Mouse (Mus musculus): ENCODE measurements around the gene Gosr1. TPM values are rescaled to one million over a fixed set of nuclear protein-coding genes. Genes with fewer than 3 reads are reported as not detected.
"Not testable (repeated sequence)": the region's sequence is repeated elsewhere in the genome, so short reads cannot be mapped to it uniquely, and the experiment has no call there.

Gene Gosr1
- 0.11 and 0.34 TPM in 2 replicates for polyA plus RNA-seq (2012)

GRCm38 (mm10) chr11:76763053-76763740 is at the start of gene Gosr1:
Gene Gosr1, minus strand, starts transcription at chr11:76763579.
- Histone ChIP-seq H3K4me1 (ENCODE audit: control insufficient read depth) (peaks cover 18% of the 10 kb centered on the region), H3K27me3 (ENCODE audit: control insufficient read depth) (peaks cover 3% of the 10 kb centered on the region; the same call in 1 of the 2 replicates), H3K36me3 (ENCODE audit: control insufficient read depth) (peaks cover 21% of the 10 kb centered on the region), H3K4me3 (replicated peaks) (peak within 1 kb of the TSS; percentile 74), H3K9me3 (ENCODE audit: control insufficient read depth, low read length) (no peaks in the 10 kb centered on the region)
- TF ChIP-seq TAL1 (IDR thresholded peaks at IDR 0.05; ENCODE audit: low read length) (no peak), GATA1 (IDR thresholded peaks at IDR 0.05; ENCODE audit: low read length) (no peak)

GRCm38 (mm10) chr11:76810706-76811495 is 47.5 kb upstream of the Gosr1 start:
- Histone ChIP-seq H3K4me3 (replicated peaks) (no peak overlapping the region), H3K36me3 (ENCODE audit: control insufficient read depth) (peaks cover 91% of the 10 kb centered on the region), H3K27me3 (ENCODE audit: control insufficient read depth) (no peaks in the 10 kb centered on the region), H3K9me3 (ENCODE audit: control insufficient read depth, low read length) (no peaks in the 10 kb centered on the region), H3K4me1 (ENCODE audit: control insufficient read depth) (peaks cover 4% of the 10 kb centered on the region; the same call in 1 of the 2 replicates)
- TF ChIP-seq TAL1 (IDR thresholded peaks at IDR 0.05; ENCODE audit: low read length) = no peak
- no peak for TF ChIP-seq GATA1 (IDR thresholded peaks at IDR 0.05; ENCODE audit: low read length)

- Histone ChIP-seq H3K9me3 (ENCODE audit: control insufficient read depth, low read length) (no peaks in the 10 kb centered on the region), H3K4me3 (replicated peaks) (no peak overlapping the region), H3K36me3 (ENCODE audit: control insufficient read depth) (peaks cover 94% of the 10 kb centered on the region), H3K4me1 (ENCODE audit: control insufficient read depth) (no peaks in the 10 kb centered on the region), H3K27me3 (ENCODE audit: control insufficient read depth) (no peaks in the 10 kb centered on the region)
- TF ChIP-seq GATA1 (IDR thresholded peaks at IDR 0.05; ENCODE audit: low read length) (no peak), TAL1 (IDR thresholded peaks at IDR 0.05; ENCODE audit: low read length) (no peak)
Measured at GRCm38 (mm10) chr11:76809450-76809849, 46.1 kb upstream of the Gosr1 start.

- H3K4me3 ChIP-seq (replicated peaks) = no peak overlapping the region
- H3K36me3 ChIP-seq (ENCODE audit: control insufficient read depth) = peaks cover 94% of the 10 kb centered on the region
- TF ChIP-seq TAL1 (IDR thresholded peaks at IDR 0.05; ENCODE audit: low read length) (no peak), GATA1 (IDR thresholded peaks at IDR 0.05; ENCODE audit: low read length) (no peak)
- no peaks in the 10 kb centered on the region for H3K27me3 ChIP-seq (ENCODE audit: control insufficient read depth)
- H3K4me1 ChIP-seq (ENCODE audit: control insufficient read depth) = no peaks in the 10 kb centered on the region
- no peaks in the 10 kb centered on the region for H3K9me3 ChIP-seq (ENCODE audit: control insufficient read depth, low read length)
Measured at GRCm38 (mm10) chr11:76808550-76808949, 45.2 kb upstream of the Gosr1 start.

GRCm38 (mm10) chr11:76807007-76807679 is 43.8 kb upstream of the Gosr1 start:
- H3K36me3 ChIP-seq (ENCODE audit: control insufficient read depth) = peaks cover 94% of the 10 kb centered on the region
- TF ChIP-seq GATA1 (IDR thresholded peaks at IDR 0.05; ENCODE audit: low read length) = peak; percentile 71
- no peak for TF ChIP-seq TAL1 (IDR thresholded peaks at IDR 0.05; ENCODE audit: low read length)
- no peak overlapping the region for H3K4me3 ChIP-seq (replicated peaks)
- H3K9me3 ChIP-seq (ENCODE audit: control insufficient read depth, low read length) = no peaks in the 10 kb centered on the region
- no peaks in the 10 kb centered on the region for H3K27me3 ChIP-seq (ENCODE audit: control insufficient read depth)
- no peaks in the 10 kb centered on the region for H3K4me1 ChIP-seq (ENCODE audit: control insufficient read depth)

GRCm38 (mm10) chr11:76806026-76806425 is 42.6 kb upstream of the Gosr1 start:
- Histone ChIP-seq H3K4me3 (replicated peaks) (no peak overlapping the region), H3K4me1 (ENCODE audit: control insufficient read depth) (no peaks in the 10 kb centered on the region), H3K36me3 (ENCODE audit: control insufficient read depth) (peaks cover 94% of the 10 kb centered on the region), H3K9me3 (ENCODE audit: control insufficient read depth, low read length) (no peaks in the 10 kb centered on the region), H3K27me3 (ENCODE audit: control insufficient read depth) (no peaks in the 10 kb centered on the region)
- TF ChIP-seq TAL1 (IDR thresholded peaks at IDR 0.05; ENCODE audit: low read length) = no peak
- no peak for TF ChIP-seq GATA1 (IDR thresholded peaks at IDR 0.05; ENCODE audit: low read length)

GRCm38 (mm10) chr11:76805072-76805471 is 41.7 kb upstream of the Gosr1 start:
- H3K27me3 ChIP-seq (ENCODE audit: control insufficient read depth); H3K4me3 ChIP-seq (replicated peaks); H3K4me1 ChIP-seq (ENCODE audit: control insufficient read depth); H3K9me3 ChIP-seq (ENCODE audit: control insufficient read depth, low read length): not testable (repeated sequence)
- peaks cover 91% of the 10 kb centered on the region for H3K36me3 ChIP-seq (ENCODE audit: control insufficient read depth)

- no peaks in the 10 kb centered on the region for H3K9me3 ChIP-seq (ENCODE audit: control insufficient read depth, low read length)
- no peak overlapping the region for H3K4me3 ChIP-seq (replicated peaks)
- TF ChIP-seq GATA1 (IDR thresholded peaks at IDR 0.05; ENCODE audit: low read length) (no peak), TAL1 (IDR thresholded peaks at IDR 0.05; ENCODE audit: low read length) (no peak)
- H3K4me1 ChIP-seq (ENCODE audit: control insufficient read depth) = no peaks in the 10 kb centered on the region
- H3K27me3 ChIP-seq (ENCODE audit: control insufficient read depth) = no peaks in the 10 kb centered on the region
- peaks cover 90% of the 10 kb centered on the region for H3K36me3 ChIP-seq (ENCODE audit: control insufficient read depth)
Measured at GRCm38 (mm10) chr11:76803266-76803665, 39.9 kb upstream of the Gosr1 start.

- no peak overlapping the region for H3K4me3 ChIP-seq (replicated peaks)
- TF ChIP-seq TAL1 (IDR thresholded peaks at IDR 0.05; ENCODE audit: low read length) (no peak), GATA1 (IDR thresholded peaks at IDR 0.05; ENCODE audit: low read length) (no peak)
- H3K27me3 ChIP-seq (ENCODE audit: control insufficient read depth) = no peaks in the 10 kb centered on the region
- peaks cover 85% of the 10 kb centered on the region for H3K36me3 ChIP-seq (ENCODE audit: control insufficient read depth)
- no peaks in the 10 kb centered on the region for H3K9me3 ChIP-seq (ENCODE audit: control insufficient read depth, low read length)
- no peaks in the 10 kb centered on the region for H3K4me1 ChIP-seq (ENCODE audit: control insufficient read depth)
Measured at GRCm38 (mm10) chr11:76797236-76797635, 33.9 kb upstream of the Gosr1 start.

Measured in erythroblast, embryonic 14.5 days (primary cell).